Mouse (Mus musculus) stomach, embryonic 16.5 days (tissue): ENCODE measurements around the gene Eif4g3. TPM values are rescaled to one million over a fixed set of nuclear protein-coding genes. Genes with fewer than 3 reads are reported as not detected.

Source experiments
- ATAC-seq: fragments of 200-750 bp; cut with Nextera tagmentation; 2 replicates; pipeline ENCODE4 v1.8.0; 2017; ENCODE audit warnings: moderate number of reproducible peaks, moderate TSS enrichment; ENCODE audit not compliant: insufficient read depth, low FRiP score
- H3K27ac ChIP-seq: fragments of 300-500 bp; sonication (generic); 2 replicates; pipeline ENCODE4 v1.5.1; 2014; ENCODE audit warnings: low read length
- H3K27me3 ChIP-seq: fragments of 300-500 bp; sonication (generic); 2 replicates; pipeline ENCODE4 v1.6.1; 2014; ENCODE audit warnings: low read length, control low read depth, mixed read lengths; ENCODE audit not compliant: control insufficient read depth, insufficient read depth
- H3K36me3 ChIP-seq: fragments of 300-500 bp; sonication (generic); 2 replicates; pipeline ENCODE4 v1.6.1; 2014; ENCODE audit warnings: low read length; ENCODE audit not compliant: control insufficient read depth, insufficient read depth
- H3K4me1 ChIP-seq: fragments of 300-500 bp; sonication (generic); 2 replicates; pipeline ENCODE4 v1.6.1; 2014; ENCODE audit warnings: low read length, control low read depth, mixed read lengths; ENCODE audit not compliant: control insufficient read depth, insufficient read depth
- H3K4me2 ChIP-seq: fragments of 300-500 bp; sonication (generic); 2 replicates; pipeline ENCODE4 v1.6.1; 2014; ENCODE audit warnings: low read depth, low read length, mixed read lengths
- H3K4me3 ChIP-seq: fragments of 300-500 bp; sonication (generic); replicated peaks from 2 replicates; pipeline ENCODE4 v1.5.1; 2014; ENCODE audit warnings: mild to moderate bottlenecking, low read length
- H3K9ac ChIP-seq: fragments of 300-500 bp; sonication (generic); 2 replicates; pipeline ENCODE4 v1.6.1; 2014; ENCODE audit warnings: low read length
- H3K9me3 ChIP-seq: fragments of 300-500 bp; sonication (generic); replicated peaks from 2 replicates; pipeline ENCODE4 v1.6.1; 2016; ENCODE audit warnings: low read length, control low read depth; ENCODE audit not compliant: control insufficient read depth
- WGBS: fragments of 180-500 bp; shearing (Covaris S2); extraction: QIAGEN DNeasy Blood & Tissue Kit; methylation state at CpG from one replicate; pipeline ENCODE4 v1.1.7; 2014; 5-methylcytosine and 5-hydroxymethylcytosine counted together
- polyA plus RNA-seq: library from polyadenylated mRNA; unstranded; fragments of >200 nt; fragmentation: Nextera tagmentation; extraction: Ambion mirVana; gene quantifications from 2 replicates; pipeline ENCODE4 v1.2.1, GENCODE M21; 2015

Gene Eif4g3
- polyA plus RNA-seq, 1 experiment from 2014 or later: 24.8 TPM

- Histone ChIP-seq H3K9me3 (no peaks in the 10 kb centered on the region), H3K4me3 (no peak overlapping the region), H3K4me1 (0 out of 2 replicates have a peak, but pooled peaks cover 3% of the 10 kb centered on the region), H3K4me2 (no peak overlapping the region), H3K27ac (no peak overlapping the region; the same call in 1 of the 2 replicates), H3K27me3 (no peaks in the 10 kb centered on the region), H3K36me3 (0 out of 2 replicates have a peak, but pooled peaks cover 13% of the 10 kb centered on the region), H3K9ac (no peak overlapping the region)
- ATAC-seq: peak; percentile 30; the same call in 1 of the 2 replicates
- 69% methylated on average over 8 of the region's 8 CpGs for WGBS
Observed at GRCm38 (mm10) chr4:138084103-138084502, 91.3 kb downstream of the Eif4g3 start.

- H3K27ac ChIP-seq: peak overlapping the region; percentile 33; the same call in 1 of the 2 replicates
- no peak for ATAC-seq
- H3K4me1 ChIP-seq: 0 out of 2 replicates have a peak, but pooled peaks cover 3% of the 10 kb centered on the region
- WGBS: 87% methylated on average over 13 of the region's 13 CpGs
- H3K9me3 ChIP-seq: no peaks in the 10 kb centered on the region
- no peak overlapping the region for H3K4me3 ChIP-seq
- 0 out of 2 replicates have a peak, but pooled peaks cover 13% of the 10 kb centered on the region for H3K36me3 ChIP-seq
- no peak overlapping the region for H3K4me2 ChIP-seq
- H3K27me3 ChIP-seq: no peaks in the 10 kb centered on the region
- no peak overlapping the region for H3K9ac ChIP-seq
Observed at GRCm38 (mm10) chr4:138084851-138085573, 92.2 kb downstream of the Eif4g3 start.

GRCm38 (mm10) chr4:138086949-138087348 lies 94.1 kb downstream of the Eif4g3 start:
- Histone ChIP-seq H3K4me1 (0 out of 2 replicates have a peak, but pooled peaks cover 3% of the 10 kb centered on the region), H3K4me3 (no peak overlapping the region), H3K9me3 (no peaks in the 10 kb centered on the region), H3K27ac (no peak overlapping the region), H3K4me2 (no peak overlapping the region), H3K27me3 (no peaks in the 10 kb centered on the region), H3K36me3 (0 out of 2 replicates have a peak, but pooled peaks cover 13% of the 10 kb centered on the region), H3K9ac (no peak overlapping the region)
- ATAC-seq: no peak; the same call in 1 of the 2 replicates
- WGBS: 76% methylated on average over 5 of the region's 5 CpGs

- H3K9ac ChIP-seq: no peak overlapping the region
- H3K27me3 ChIP-seq: no peaks in the 10 kb centered on the region
- no peaks in the 10 kb centered on the region for H3K4me1 ChIP-seq
- WGBS: 81% methylated on average over 2 of the region's 2 CpGs
- 0 out of 2 replicates have a peak, but pooled peaks cover 7% of the 10 kb centered on the region for H3K36me3 ChIP-seq
- H3K4me3 ChIP-seq: no peak overlapping the region
- no peak overlapping the region for H3K27ac ChIP-seq
- H3K9me3 ChIP-seq: no peaks in the 10 kb centered on the region
- H3K4me2 ChIP-seq: no peak overlapping the region
- no peak for ATAC-seq
Observed at GRCm38 (mm10) chr4:138089512-138089911, 96.7 kb downstream of the Eif4g3 start.

GRCm38 (mm10) chr4:138091562-138092194 lies 98.9 kb downstream of the Eif4g3 start:
- WGBS: 73% methylated on average over 7 of the region's 7 CpGs
- Histone ChIP-seq H3K9me3 (no peaks in the 10 kb centered on the region), H3K36me3 (0 out of 2 replicates have a peak, but pooled peaks cover 1% of the 10 kb centered on the region), H3K27ac (no peak overlapping the region), H3K27me3 (no peaks in the 10 kb centered on the region), H3K4me3 (no peak overlapping the region), H3K9ac (no peak overlapping the region), H3K4me2 (no peak overlapping the region), H3K4me1 (no peaks in the 10 kb centered on the region)
- no peak for ATAC-seq

- 83% methylated on average over 7 of the region's 7 CpGs for WGBS
- Histone ChIP-seq H3K4me2 (no peak overlapping the region), H3K4me1 (no peaks in the 10 kb centered on the region), H3K9ac (no peak overlapping the region), H3K9me3 (no peaks in the 10 kb centered on the region), H3K27me3 (no peaks in the 10 kb centered on the region), H3K27ac (no peak overlapping the region), H3K36me3 (peaks cover 32% of the 10 kb centered on the region), H3K4me3 (no peak overlapping the region)
- ATAC-seq: no peak
Observed at GRCm38 (mm10) chr4:138100456-138100855, 107.6 kb downstream of the Eif4g3 start.

- H3K9ac ChIP-seq: no peak overlapping the region; the same call in 1 of the 2 replicates
- H3K4me3 ChIP-seq: no peak overlapping the region
- 66% methylated on average over 10 of the region's 10 CpGs for WGBS
- H3K27me3 ChIP-seq: no peaks in the 10 kb centered on the region
- H3K4me1 ChIP-seq: no peaks in the 10 kb centered on the region
- 0 out of 2 replicates have a peak overlapping the region, but pooled peaks have one; percentile 9 for H3K4me2 ChIP-seq
- H3K9me3 ChIP-seq: no peaks in the 10 kb centered on the region
- peak; percentile 40; the same call in 1 of the 2 replicates for ATAC-seq
- peak overlapping the region; percentile 68 for H3K27ac ChIP-seq
- peaks cover 30% of the 10 kb centered on the region for H3K36me3 ChIP-seq
Observed at GRCm38 (mm10) chr4:138101795-138102194, 109.0 kb downstream of the Eif4g3 start.

GRCm38 (mm10) chr4:138102413-138102812 lies 109.6 kb downstream of the Eif4g3 start:
- Histone ChIP-seq H3K4me3 (no peak overlapping the region), H3K9ac (no peak overlapping the region), H3K9me3 (no peaks in the 10 kb centered on the region), H3K36me3 (peaks cover 24% of the 10 kb centered on the region; the same call in 1 of the 2 replicates), H3K4me1 (no peaks in the 10 kb centered on the region), H3K27ac (peak overlapping the region; percentile 68), H3K27me3 (no peaks in the 10 kb centered on the region), H3K4me2 (no peak overlapping the region)
- ATAC-seq: peak; percentile 74; the same call in 1 of the 2 replicates
- WGBS: 76% methylated on average over 3 of the region's 3 CpGs

- 83% methylated on average over 3 of the region's 3 CpGs for WGBS
- no peak overlapping the region for H3K4me2 ChIP-seq
- H3K4me1 ChIP-seq: no peaks in the 10 kb centered on the region
- no peaks in the 10 kb centered on the region for H3K27me3 ChIP-seq
- H3K4me3 ChIP-seq: no peak overlapping the region
- no peaks in the 10 kb centered on the region for H3K9me3 ChIP-seq
- H3K27ac ChIP-seq: no peak overlapping the region
- H3K36me3 ChIP-seq: peaks cover 29% of the 10 kb centered on the region; the same call in 1 of the 2 replicates
- ATAC-seq: no peak
- H3K9ac ChIP-seq: no peak overlapping the region
Observed at GRCm38 (mm10) chr4:138104967-138105366, 112.1 kb downstream of the Eif4g3 start.
